Mouse (Mus musculus) heart, postnatal 0 days (tissue): ENCODE results near the gene Jak1. TPM values are rescaled to one million over a fixed set of nuclear protein-coding genes. Genes with fewer than 3 reads are reported as not detected.

Source experiments
- ATAC-seq: fragments of 200-750 bp; cut with Nextera tagmentation; 2 replicates; pipeline ENCODE4 v1.8.0; 2017; ENCODE audit warnings: low read depth, moderate number of reproducible peaks, moderate library complexity; ENCODE audit not compliant: insufficient read depth
- DNase-seq: peaks from one replicate; pipeline ENCODE4 v3.0.0-alpha.2; 2016; ENCODE audit warnings: low spot score
- H3K27ac ChIP-seq: fragments of 300-500 bp; sonication (generic); 2 replicates; pipeline ENCODE4 v1.5.1; 2014; ENCODE audit warnings: low read depth, mild to moderate bottlenecking
- H3K27me3 ChIP-seq: fragments of 300-500 bp; sonication (generic); 2 replicates; pipeline ENCODE4 v1.6.1; 2014; ENCODE audit warnings: low read length, mixed read lengths; ENCODE audit not compliant: control insufficient read depth, insufficient read depth
- H3K36me3 ChIP-seq: fragments of 300-500 bp; sonication (generic); replicated peaks from 2 replicates; pipeline ENCODE4 v1.6.1; 2014; ENCODE audit warnings: low read length, mixed read lengths; ENCODE audit not compliant: control insufficient read depth, insufficient read depth
- H3K4me1 ChIP-seq: fragments of 300-500 bp; sonication (generic); 2 replicates; pipeline ENCODE4 v1.6.1; 2014; ENCODE audit warnings: antibody characterized with exemption; ENCODE audit not compliant: control insufficient read depth, insufficient read depth
- H3K4me2 ChIP-seq: fragments of 300-500 bp; sonication (generic); 2 replicates; pipeline ENCODE4 v1.6.1; 2014; ENCODE audit warnings: low read depth, mild to moderate bottlenecking, low read length, moderate library complexity
- H3K4me3 ChIP-seq: fragments of 300-500 bp; sonication (generic); 2 replicates; pipeline ENCODE4 v1.5.1; 2014; ENCODE audit warnings: low read depth, low read length
- H3K9ac ChIP-seq: fragments of 300-500 bp; sonication (generic); replicated peaks from 2 replicates; pipeline ENCODE4 v1.6.1; 2014; ENCODE audit warnings: low read depth, low read length, mixed read lengths
- H3K9me3 ChIP-seq: fragments of 300-500 bp; sonication (generic); replicated peaks from 2 replicates; pipeline ENCODE4 v1.6.1; 2016; ENCODE audit warnings: low read length; ENCODE audit not compliant: control insufficient read depth
- CTCF ChIP-seq: IDR thresholded peaks from 2 replicates; pipeline ENCODE4 v1.5.1; 2016; ENCODE audit warnings: antibody characterized with exemption, control low read depth, low read depth
- EP300 ChIP-seq: IDR thresholded peaks from 2 replicates; pipeline ENCODE4 v1.6.1; 2016; ENCODE audit warnings: antibody characterized with exemption, low read depth
- WGBS: fragments of 180-500 bp; shearing (Covaris S2); extraction: QIAGEN DNeasy Blood & Tissue Kit; methylation state at CpG from one replicate; pipeline ENCODE4 v1.1.7; 2014; 5-methylcytosine and 5-hydroxymethylcytosine counted together
- polyA plus RNA-seq: library from polyadenylated mRNA; unstranded; fragments of >200 nt; fragmentation: Nextera tagmentation; extraction: Ambion mirVana; gene quantifications from 2 replicates; pipeline ENCODE4 v1.2.1, GENCODE M21; 2015
- total RNA-seq: library from RNA; depleted of rRNA; stranded (reverse); fragments of >200 nt; gene quantifications from 2 replicates; pipeline ENCODE4 v1.2.3, GENCODE M21; 2014; ENCODE audit warnings: low replicate concordance

Jak1 gene
- total and polyA plus RNA-seq, 2 experiments from 2014 or later: 44.2 to 63.4 TPM

DNA sequence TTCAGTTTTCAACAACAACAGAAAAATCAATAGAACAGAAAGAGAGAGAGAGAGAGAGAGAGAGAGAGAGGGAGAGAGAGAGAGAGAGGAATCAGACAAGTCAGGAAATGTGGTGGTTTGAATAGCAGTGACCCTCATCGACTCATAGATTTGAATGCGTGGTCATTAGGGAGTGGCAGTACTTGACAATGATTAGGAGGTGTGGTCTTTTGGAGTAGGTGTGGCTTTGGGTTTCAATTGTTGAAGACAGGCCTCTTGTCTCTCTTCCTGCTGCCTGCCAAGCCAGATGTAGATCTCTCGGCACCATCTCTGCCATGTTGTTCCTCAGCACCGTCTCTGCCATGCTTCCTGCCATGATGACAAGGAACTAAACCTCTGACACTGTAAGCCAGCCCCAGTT lies 121.2 kb downstream of the Jak1 start:
- ATAC-seq (no peak), DNase-seq (no peak)
- WGBS: 61% methylated on average over 4 of the region's 4 CpGs
- 0 out of 2 replicates have a peak, but pooled peaks cover 3% of the 10 kb centered on the region for H3K36me3 ChIP-seq
- no peaks in the 10 kb centered on the region for H3K27me3 ChIP-seq
- H3K9ac ChIP-seq: no peak overlapping the region
- no peaks in the 10 kb centered on the region for H3K4me1 ChIP-seq
- no peaks in the 10 kb centered on the region for H3K9me3 ChIP-seq
- no peak overlapping the region for H3K4me3 ChIP-seq
- TF ChIP-seq CTCF: no peak
- no peak for TF ChIP-seq EP300
- no peak overlapping the region for H3K27ac ChIP-seq
- H3K4me2 ChIP-seq: no peak overlapping the region

DNA sequence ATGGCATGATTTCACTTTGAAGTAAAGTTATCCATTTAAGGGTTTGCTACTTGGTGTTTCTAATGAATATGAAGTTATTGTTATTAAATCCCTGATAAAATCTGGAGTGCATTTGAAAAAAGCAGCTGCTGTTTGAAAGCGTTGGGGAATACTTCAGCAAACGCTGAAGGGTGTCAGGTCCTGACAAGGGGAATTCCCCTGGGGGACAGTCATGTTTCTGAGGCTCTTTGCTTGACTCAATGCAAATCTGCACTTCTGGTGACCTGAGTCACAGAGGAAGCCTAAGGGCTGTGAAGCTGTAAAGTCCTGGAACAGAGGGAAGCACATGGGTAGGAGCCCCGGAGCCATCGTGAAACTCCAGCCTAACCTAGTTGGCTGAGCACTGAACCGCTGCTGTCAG lies 123.3 kb downstream of the Jak1 start:
- 79% methylated on average over 5 of the region's 5 CpGs for WGBS
- ATAC-seq: no peak
- TF ChIP-seq CTCF: no peak
- TF ChIP-seq EP300: no peak

DNA sequence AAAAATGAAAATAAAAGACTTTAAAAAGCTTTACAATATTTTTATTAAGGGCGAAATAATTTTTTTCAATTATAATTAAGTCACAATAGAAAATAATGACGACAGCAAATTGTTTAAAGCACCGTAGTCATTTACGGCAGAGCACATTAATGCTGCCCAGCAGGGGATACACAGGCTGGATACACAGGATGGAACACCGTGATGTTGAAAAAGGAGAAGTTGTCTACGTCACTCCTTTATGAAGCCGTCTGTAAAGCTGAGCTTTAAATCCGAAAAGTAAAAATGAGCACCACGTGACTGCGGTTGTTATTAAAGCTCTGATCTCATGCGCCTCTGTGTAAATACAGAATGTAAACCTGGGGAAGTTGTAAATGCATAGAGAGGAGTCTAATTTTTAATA lies 127.1 kb downstream of the Jak1 start:
- H3K4me3 ChIP-seq: no peak overlapping the region
- H3K27me3 ChIP-seq: no peaks in the 10 kb centered on the region
- no peak overlapping the region for H3K9ac ChIP-seq
- no peaks in the 10 kb centered on the region for H3K9me3 ChIP-seq
- no peak overlapping the region for H3K27ac ChIP-seq
- 89% methylated on average over 11 of the region's 11 CpGs for WGBS
- DNase-seq: no peak
- no peaks in the 10 kb centered on the region for H3K36me3 ChIP-seq
- H3K4me2 ChIP-seq: no peak overlapping the region
- H3K4me1 ChIP-seq: no peaks in the 10 kb centered on the region
- no peak for TF ChIP-seq EP300
- TF ChIP-seq CTCF: no peak
- ATAC-seq: no peak

More for the DNA sequence above, 123.3 kb downstream of the Jak1 start:
- Histone ChIP-seq H3K4me1 (no peaks in the 10 kb centered on the region), H3K36me3 (no peaks in the 10 kb centered on the region), H3K9ac (no peak overlapping the region), H3K4me3 (no peak overlapping the region), H3K27ac (no peak overlapping the region), H3K9me3 (no peaks in the 10 kb centered on the region), H3K4me2 (no peak overlapping the region), H3K27me3 (no peaks in the 10 kb centered on the region)
- no peak for DNase-seq

DNA sequence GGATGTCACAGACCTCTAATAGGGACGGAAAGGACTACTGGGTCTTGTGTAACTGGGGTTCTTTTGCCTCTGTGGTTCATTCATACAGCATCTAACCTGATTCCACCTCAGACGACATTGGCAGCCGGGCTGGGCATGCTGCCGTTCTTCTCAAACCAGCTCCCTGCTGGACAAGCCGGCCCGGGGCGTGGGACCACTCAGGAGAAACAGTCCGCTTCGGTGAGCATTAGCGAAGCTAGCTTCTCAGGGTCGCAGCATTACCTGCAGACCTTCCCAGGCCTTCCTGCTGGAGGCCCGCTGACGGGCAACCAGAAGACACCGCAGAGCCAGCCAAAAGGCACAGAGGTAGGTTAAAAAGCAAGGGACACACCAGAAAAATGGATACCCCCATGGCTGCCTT lies 129.2 kb downstream of the Jak1 start:
- no peak overlapping the region for H3K9ac ChIP-seq
- no peak for TF ChIP-seq CTCF
- no peak for TF ChIP-seq EP300
- no peaks in the 10 kb centered on the region for H3K27me3 ChIP-seq
- H3K4me1 ChIP-seq: no peaks in the 10 kb centered on the region
- H3K27ac ChIP-seq: no peak overlapping the region
- no peaks in the 10 kb centered on the region for H3K36me3 ChIP-seq
- no peaks in the 10 kb centered on the region for H3K9me3 ChIP-seq
- H3K4me3 ChIP-seq: no peak overlapping the region
- H3K4me2 ChIP-seq: no peak overlapping the region
- ATAC-seq (no peak), DNase-seq (no peak)
- WGBS: 92% methylated on average over 14 of the region's 14 CpGs

DNA sequence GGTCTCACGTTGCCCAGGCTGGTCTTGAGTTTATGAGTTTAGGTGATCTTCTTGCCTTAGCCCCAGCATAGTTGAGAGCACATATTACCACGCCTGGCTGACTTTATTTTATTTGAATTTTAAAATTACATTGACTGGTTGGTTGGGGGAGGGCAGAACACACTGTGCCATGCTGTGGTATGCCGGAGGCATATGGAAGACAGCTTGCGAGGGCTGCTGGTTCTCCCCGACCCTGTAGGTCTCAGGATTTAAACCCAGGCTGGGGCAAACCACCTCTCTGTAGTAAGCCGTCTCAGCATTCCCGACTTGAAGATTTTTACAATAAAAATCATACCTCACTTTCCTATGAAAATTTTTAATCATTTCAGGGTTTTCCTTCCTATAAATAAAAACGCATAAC lies 130.1 kb downstream of the Jak1 start:
- Histone ChIP-seq H3K4me2 (no peak overlapping the region), H3K27ac (no peak overlapping the region), H3K27me3 (no peaks in the 10 kb centered on the region), H3K4me1 (no peaks in the 10 kb centered on the region), H3K4me3 (no peak overlapping the region), H3K9ac (no peak overlapping the region), H3K9me3 (no peaks in the 10 kb centered on the region), H3K36me3 (0 out of 2 replicates have a peak, but pooled peaks cover 4% of the 10 kb centered on the region)
- no peak for ATAC-seq
- no peak for DNase-seq
- 87% methylated on average over 8 of the region's 8 CpGs for WGBS
- no peak for TF ChIP-seq CTCF
- TF ChIP-seq EP300: no peak

DNA sequence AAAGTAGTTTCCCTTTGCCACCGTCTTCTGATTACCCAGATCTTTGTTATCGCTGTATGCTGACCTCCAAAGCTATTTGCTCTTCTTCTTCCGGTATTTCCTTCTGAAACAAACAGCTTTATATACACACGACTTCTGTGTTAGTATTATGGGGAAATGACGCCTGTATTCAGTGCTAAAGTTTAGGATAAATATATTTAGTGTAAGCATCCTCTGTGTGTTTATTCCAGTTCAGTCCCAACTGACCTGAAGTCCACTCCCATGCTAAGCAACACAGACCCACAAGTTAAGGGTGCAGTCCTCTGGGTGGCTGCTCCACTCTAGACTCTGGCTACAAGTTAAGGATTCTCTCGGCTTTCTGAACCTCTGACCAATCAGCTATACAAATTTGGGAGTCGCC lies 144.1 kb downstream of the Jak1 start:
- TF ChIP-seq EP300: no peak
- TF ChIP-seq CTCF: no peak
- peaks cover 5% of the 10 kb centered on the region; the same call in 1 of the 2 replicates for H3K4me1 ChIP-seq
- H3K27ac ChIP-seq: no peak overlapping the region
- H3K36me3 ChIP-seq: no peaks in the 10 kb centered on the region
- H3K9ac ChIP-seq: no peak overlapping the region
- WGBS: 84% methylated on average over 7 of the region's 7 CpGs
- H3K4me3 ChIP-seq: no peak overlapping the region
- H3K4me2 ChIP-seq: no peak overlapping the region
- no peaks in the 10 kb centered on the region for H3K9me3 ChIP-seq
- H3K27me3 ChIP-seq: no peaks in the 10 kb centered on the region
- DNase-seq (no peak), ATAC-seq (no peak)
